Mouse (Mus musculus) T-helper 1 cell (primary cell): ENCODE results near the gene Hdx.

Experiments used
- in situ Hi-C: fragments of 300-600 bp; cut with MboI, MseI; formaldehyde crosslinking; loops from one replicate; pipeline ENCODE4 v1.15.1; 2025; ENCODE audit warnings: high pct_unique_total_duplicates

Gene Hdx

DNA sequence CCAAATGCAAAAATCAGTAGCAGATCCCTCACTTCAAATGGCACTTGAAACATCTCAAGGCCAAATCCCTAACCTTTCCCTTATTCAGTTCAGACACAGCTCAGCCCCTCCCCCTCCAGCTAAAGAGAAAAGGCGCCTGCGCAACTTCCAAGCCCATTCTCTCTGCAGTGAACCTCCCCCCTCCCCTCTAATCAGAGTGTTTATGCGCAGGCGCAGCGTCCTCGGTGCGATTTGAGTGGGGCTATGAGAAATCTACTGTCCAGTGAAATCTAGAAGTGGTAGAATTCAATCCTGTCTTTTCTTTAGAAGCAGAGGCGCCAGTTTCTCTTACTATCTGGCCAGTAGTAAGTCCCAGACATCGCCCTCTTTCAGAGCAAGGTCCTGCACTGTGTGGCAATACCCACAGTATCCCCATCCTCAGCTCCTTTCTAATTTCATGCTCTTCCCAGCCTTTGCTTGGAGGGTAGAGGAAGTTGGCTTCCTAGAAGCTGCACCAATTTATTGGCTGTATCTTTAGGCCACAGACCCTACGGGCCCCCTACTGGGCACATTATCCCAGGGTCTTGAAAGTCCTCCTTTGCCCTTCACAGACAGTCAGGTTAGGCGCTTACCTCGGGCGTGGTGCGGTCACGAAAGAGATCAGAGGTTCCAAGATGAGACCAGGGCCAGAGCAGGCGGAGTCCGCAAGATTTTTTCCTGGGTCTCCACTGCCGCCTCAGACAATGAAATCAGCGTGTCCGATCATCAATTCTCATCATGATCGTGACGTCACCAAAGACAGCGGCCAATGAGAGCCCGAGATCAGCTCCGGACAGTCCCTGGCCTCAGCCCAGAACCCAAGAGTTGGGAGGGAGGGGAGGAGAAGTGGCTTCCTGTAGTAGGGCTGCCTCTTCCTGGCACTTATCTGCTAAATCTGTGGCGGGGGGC, at the start of gene Hdx:
TSS of gene Hdx (minus strand) at position 724 of the 927 bp plus-strand sequence.
- in situ Hi-C loops: loop anchor here (25.0 kb wide), 1 partner anchor 484 kb away; no protein-coding TSS in a partner anchor

DNA sequence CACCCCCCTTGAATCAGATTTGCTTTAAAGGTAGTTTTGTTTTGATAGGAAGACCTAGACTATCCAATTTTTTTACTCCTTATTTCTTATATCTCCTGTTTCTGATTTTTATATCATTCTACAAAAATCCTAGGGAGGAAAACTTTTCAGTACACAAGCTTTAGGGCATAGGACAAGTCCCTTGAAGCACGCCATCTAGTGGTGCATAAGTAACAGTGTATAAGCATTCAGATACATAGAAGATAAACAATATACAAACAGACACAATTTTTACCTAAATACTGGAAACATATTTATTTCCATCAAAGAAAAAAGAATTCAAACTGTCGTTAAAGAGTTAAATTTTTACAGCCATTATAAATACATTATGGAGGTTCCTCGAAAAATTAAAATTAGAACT, 11.2 kb downstream of the Hdx start:
- in situ Hi-C loops: loop anchor here (25.0 kb wide), 1 partner anchor 473 kb away; no protein-coding TSS in a partner anchor

DNA sequence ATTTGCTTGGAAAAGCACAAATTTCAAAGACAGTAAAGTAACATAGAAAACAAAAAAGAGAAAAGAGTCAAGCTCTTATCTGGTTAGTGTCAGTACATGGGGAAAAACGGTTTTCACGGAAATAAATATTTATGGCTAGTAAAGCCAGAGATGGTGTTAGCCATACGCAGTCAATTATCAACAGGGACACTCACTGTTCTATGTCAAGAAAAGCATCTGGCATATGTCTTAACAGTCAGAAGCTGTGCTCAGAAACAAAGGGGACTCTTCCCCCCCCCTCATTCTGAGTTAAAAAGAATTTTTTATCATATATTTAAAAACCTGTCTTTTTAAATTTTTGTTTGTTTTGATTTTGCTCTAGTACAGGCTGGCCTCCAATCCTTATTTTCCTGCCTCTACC, 25.2 kb downstream of the Hdx start:
- in situ Hi-C loops: no loop called here

DNA sequence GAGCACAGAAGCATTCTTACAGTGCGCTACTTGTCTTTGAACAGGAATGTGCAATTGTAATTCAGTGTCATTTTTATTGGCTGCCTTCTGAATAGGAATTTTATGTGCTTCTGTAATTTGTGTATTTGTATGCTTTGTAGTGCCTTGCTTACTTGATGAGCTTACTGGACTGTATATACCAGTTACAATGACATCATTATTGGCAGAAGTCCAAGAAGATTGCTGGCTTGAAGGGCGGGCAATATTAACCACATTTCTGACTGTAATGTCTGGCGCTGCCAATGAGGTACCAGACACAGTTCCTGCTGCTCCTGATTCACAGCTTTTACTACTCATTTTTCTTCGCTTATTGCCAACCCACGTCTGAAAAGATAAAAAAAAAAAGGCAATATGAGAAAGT, 36.5 kb downstream of the Hdx start:
- in situ Hi-C loops: no loop called here

DNA sequence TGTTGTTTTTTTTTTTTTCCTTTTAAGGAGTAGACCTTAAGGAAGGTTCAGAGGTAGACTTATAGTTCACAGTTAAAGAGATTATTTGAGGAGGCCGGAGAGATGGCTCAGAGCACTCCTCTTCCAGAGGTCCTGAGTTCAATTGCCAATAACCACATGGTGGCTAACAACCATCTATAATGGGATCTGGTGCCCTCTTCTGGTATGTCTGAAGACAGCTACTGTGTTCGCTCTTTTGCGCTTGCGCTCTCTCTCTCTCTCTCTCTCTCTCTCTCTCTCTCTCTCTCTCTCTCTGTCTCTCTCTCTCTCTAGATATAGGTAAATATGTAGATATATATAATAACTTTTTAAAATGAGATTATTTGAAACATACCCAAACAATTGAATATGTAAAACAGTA, 38.2 kb downstream of the Hdx start:
- in situ Hi-C loops: no loop called here

DNA sequence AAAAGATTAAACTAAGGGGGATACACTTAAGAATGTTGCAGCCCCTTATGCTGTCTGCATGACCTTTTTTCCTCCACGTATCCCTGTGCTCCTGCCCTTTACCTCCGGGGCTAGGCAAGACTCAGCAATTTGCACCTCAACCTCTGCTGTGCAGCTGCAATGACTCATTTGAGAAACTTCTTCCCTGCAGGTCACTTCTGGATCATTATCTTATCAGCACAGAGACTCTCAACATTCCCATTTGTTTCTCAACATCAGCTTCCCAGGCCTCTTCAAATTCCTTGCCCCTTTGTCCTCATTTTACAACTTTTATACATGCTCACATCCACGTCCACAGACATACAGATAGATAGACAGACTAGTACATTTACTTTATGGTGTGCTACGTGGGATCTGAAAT, 51.9 kb downstream of the Hdx start:
- in situ Hi-C loops: no loop called here

DNA sequence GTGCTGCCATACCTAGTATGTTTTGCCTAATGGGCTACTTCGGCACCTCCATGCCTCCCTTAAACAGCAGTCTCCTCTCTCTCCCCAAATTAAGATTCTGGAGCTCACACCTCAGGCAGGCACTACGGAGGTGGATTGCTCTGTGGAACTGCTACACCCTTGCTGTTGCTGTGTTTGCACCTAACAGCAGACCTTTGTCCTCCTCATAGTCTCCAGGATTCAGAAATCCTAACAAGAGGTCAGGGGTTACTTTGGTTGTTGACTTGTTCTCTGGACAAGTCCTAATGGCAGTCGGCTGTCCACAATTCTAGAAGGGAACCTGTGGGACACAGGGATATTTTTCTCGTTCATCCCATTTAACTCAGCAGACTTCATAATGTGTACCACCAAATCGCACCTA, 56.3 kb downstream of the Hdx start:
- in situ Hi-C loops: no loop called here

DNA sequence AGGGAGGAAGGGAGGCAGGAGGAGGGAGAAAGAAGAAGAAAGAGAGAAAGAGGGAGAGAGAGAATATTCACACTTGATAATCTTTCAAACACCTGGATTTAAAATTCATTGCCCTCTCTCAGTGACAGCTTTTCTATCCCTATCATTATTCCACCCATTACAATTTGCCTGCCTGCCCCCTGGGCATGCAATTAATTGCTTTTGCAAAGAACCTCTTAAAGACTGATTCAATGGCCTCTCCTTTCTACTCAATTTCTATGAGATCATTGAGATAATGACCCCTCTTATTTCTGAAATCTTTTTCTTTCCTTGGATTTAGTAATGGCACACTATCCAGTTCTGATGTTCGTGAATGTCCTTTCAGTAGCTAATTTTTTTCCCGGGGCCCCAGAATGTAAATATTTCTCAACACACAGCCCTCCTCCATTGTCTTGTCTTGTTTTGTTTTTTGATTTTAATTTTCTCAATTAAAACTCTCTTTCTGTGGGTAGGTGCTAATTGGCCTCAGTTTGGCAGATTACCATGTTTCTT, 99.2 kb downstream of the Hdx start:
- in situ Hi-C loops: no loop called here

DNA sequence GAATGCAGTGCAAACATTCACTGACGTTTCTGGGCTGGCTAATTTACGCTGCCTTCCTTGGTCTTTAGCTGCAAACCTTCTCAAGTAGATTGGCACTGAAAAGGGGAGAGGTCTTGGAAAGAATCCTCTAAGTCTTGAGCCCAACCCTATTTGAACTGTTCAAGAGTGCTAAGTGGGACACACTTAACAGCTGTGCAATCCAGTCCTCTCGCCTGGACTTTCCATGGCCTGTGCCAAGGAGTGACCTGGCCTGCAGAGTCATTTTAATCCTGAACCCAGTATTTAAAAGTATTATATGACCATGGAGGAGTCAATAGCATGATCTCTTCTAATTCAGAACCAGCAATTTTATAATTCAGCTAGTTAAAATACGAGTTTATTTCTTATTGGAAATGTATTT, 109.3 kb downstream of the Hdx start:
- in situ Hi-C loops: no loop called here

DNA sequence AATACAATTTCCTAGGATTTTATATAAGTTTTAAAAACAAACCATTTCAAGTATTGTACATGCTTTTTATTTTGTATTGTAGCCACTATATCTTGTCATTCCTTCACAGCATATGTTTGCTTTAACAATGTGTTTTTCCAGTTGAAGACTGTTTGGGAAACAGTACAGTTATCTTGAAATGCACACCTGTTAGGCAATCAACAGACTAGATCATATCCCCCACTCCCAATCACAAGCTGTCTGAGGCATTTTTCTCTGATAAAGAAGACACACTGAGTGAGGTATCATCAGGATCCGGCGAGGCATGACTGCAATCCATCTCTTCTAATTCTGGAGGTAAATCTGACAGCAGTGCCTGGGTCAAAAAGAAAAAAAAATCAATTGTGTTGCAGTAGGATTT, 119.8 kb downstream of the Hdx start:
- in situ Hi-C loops: no loop called here

DNA sequence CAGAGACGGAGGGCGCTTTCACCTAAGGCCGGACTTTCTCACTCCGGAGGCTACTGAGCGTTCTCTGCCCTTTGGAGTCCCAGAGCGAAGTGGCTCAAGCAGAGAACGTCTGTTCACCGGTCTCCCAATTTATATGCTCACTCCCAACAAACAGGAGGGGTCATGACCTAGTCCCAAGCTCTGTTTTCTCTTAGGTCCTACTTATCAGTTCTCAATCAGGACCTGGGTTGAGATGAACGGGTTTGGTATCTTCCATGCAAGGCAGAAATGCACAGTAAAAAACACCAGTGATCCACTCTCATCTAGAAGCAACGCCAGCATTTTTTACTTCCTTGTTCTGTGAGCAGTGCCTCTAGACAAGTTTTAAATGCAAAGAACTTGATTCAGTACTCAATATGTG, 159.0 kb downstream of the Hdx start, which contains the start of gene Rps6ka6:
TSS of gene Rps6ka6 (minus strand) at position 101 of the 400 bp plus-strand sequence.
- in situ Hi-C loops: no loop called here
